Mouse (Mus musculus): ENCODE results near the gene Sec63.

- TF ChIP-seq CTCF (IDR thresholded peaks at IDR 0.05; ENCODE audit: borderline replicate concordance, insufficient read depth, low read depth, low read length) (no peak), POLR2A (IDR thresholded peaks at IDR 0.05; ENCODE audit: borderline replicate concordance, insufficient read depth, low read length) (no peak)
Measured at GRCm38 (mm10) chr10:42722116-42722515, 39.2 kb upstream of the Sec63 start.

All from cerebellum, adult 2 months (tissue).